Mouse (Mus musculus): ENCODE data around the gene Pi4k2a.

Gene Pi4k2a

DNA sequence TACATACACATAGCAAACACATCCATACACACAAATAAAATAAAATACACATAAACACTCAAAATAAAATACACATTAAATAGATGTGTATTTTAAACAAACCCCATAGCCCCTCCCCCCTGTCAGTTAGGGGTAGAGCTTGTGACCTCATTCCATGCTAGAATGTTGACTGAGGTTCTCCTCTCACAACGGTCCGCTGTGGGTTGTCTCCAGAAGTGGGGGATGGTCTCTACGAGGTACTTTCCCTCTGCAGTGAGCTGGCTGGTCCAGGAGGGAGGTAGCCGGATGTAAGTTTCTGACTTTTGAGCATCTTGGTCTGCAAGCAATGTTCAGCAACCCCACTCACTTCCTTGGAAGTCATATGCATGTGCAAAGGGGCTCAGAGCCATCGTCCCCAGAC is 73.5 kb downstream of the Pi4k2a start, which contains the start of gene Zfyve27:
Gene Zfyve27, plus strand, starts transcription at position 188 of the 400 bp plus-strand sequence.
- in situ Hi-C loops (cut with MboI, MseI): loop anchor here (5.0 kb wide), 1 partner anchor 131 kb away; no protein-coding TSS in a partner anchor

GRCm38 (mm10) chr19:42164188-42164587 is 73.9 kb downstream of the Pi4k2a start:
- in situ Hi-C loops (cut with MboI, MseI): loop anchor here (5.0 kb wide), 1 partner anchor 132 kb away; no protein-coding TSS in a partner anchor

DNA sequence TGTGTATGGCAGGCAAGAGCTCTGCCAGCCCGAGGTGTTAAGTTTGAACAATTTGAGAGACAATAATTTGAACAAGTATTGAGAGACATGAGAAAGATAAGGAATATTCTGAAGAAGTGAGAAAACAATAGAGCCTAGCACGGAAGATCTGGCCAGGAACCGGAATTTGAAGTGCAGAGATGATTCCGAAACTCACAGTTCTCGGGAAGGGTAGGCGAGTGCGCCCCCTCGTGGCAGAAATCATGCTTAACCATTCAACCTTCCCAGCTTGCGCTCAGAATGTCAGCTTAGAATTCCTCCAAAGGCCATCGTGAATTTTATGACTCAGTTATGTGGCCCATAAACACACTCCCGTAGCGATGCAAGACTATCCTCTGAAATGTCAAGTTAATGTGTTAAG is 75.9 kb downstream of the Pi4k2a start:
- in situ Hi-C loops (cut with MboI, MseI): no loop called here

DNA sequence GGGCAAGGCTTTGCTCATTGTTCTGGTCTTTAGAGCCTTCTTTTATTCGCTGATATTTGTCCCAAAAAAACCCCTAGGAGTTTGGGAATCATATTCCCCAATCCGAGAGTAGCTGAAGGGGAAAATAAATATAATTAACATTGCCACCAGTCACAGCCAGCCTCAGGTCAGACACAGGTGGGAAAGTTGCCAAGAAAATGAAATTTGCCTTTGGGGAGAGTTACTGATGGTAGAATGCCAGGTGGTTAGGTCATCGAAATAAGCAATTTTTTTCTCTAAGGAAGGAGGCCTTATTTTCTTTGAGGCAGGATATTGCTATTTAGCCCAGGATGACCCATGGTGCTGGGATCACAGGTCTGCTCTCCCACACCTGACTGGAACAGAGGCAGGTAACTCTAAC is 76.5 kb downstream of the Pi4k2a start:
- in situ Hi-C loops (cut with MboI, MseI): no loop called here

DNA sequence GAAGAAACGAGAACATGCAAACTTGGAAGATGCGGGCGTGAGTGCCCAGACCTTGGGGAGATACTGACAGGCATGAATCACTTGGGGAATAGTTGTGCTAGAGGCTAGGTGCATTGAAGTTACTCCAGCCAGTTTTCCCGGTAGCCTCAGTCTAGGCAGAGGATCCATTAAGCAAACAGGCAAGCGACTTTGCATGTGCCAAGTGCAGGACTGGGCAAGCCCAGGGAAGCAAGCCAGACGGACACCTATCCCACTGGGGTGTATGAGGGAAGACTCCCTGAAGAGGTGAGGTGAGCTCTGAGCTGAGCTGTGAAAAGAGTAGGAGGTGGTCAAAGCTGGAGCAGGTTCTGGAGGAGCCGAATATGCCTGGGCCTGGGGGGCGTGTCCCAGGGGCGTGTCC is 77.2 kb downstream of the Pi4k2a start:
- in situ Hi-C loops (cut with MboI, MseI): no loop called here

DNA sequence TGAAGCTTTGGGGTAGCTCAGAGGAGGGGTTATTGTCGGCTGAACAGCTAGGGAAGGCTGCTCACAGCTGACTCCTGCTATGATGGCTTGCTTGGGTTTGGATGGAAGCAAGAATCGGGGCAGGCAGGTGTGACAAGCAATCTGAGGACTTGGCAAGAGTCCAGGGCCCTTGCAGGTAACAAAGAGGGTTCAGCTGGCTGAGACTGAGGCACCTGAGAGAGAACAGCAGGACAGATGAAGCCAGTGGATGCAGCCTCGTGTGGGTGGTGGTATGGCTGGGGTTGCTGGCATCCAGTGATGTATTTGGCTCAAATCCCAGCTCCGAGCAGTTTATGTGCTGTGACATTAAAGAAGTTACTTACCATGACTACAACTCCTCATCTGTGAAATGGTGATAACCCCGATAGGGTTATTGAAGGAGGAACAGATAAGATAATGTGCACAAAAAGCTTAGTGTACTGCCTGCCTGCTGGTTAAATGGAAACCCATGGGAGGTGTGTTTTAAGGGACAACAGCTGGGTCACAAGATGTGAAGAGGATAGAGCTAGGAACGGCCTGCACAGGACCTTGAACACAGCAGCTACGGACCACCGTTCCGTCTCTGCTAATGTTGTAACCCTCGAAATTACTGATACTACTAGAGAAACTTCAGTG is 79.2 kb downstream of the Pi4k2a start:
- in situ Hi-C loops (cut with MboI, MseI): no loop called here

DNA sequence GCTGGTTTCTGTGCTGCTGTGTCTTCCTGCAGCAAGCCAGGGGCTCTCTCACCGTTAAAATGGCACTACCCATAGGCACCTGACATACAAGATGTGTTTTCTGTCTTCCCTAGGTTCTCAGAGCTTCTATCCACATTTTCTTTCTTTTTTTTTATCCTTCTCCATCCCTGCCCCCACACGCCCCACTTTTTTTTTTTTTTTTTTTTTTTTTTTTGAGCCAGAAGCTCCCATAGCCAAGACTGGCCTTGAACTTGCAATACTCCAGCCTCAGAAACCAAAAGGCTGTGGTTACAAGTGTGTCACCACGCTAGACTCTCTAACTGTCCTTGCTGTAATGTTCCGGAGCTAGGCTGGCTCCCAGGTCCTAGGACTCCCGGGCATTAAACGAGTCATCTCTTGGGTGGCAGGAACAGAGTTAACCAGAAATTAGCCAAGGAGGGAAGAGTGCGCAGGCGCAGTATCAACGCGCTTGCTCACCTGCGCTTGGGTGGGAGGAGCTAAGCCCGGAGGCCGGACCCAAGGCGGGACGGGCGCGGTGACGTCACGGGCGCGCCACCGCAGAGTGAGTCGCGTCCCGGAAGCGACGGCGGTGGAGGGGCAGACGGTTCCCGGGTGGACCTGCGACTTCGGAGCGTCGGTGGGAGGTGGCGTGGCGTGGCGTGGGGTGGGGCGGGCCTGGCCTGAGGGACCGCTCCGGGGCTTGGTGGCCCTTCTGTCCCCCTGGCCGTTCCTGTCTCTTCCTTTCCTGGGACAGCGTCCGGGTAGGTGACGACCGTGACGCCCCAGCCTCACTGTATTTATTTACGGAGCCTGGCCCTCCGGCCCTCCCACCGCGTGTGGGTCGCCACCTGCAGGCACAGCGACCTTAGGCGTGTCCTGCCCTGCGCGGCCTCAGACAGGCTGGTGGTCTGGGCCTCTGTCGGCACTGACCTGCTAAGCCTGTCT is 80.0 kb downstream of the Pi4k2a start:
- in situ Hi-C loops (cut with MboI, MseI): no loop called here
